Mouse (Mus musculus) ES-Bruce4 (cell line): ENCODE measurements at regions not wholly inside any gene's neighbourhood (a gene's known extent, or its start where the extent isn't known, plus 50 kb on each side); places are given as distances from the start of the nearest gene placed in this dataset.

Source experiments
- CTCF ChIP-seq: IDR thresholded peaks from one replicate; pipeline ENCODE4 v1.8.1; 2011; ENCODE audit warnings: low read depth, low read length
- EP300 ChIP-seq: IDR thresholded peaks from 2 replicates; pipeline ENCODE4 v1.6.1; 2011; ENCODE audit warnings: low read depth, low read length; ENCODE audit not compliant: insufficient read depth
- POLR2A ChIP-seq: IDR thresholded peaks from one replicate; pipeline ENCODE4 v1.8.1; 2011; ENCODE audit warnings: low read length; ENCODE audit not compliant: insufficient read depth

- no peak for TF ChIP-seq CTCF
- no peak for TF ChIP-seq POLR2A
- TF ChIP-seq EP300 = no peak
Measured at GRCm38 (mm10) chr3:119606116-119606515, 178.2 kb downstream of the Ptbp2 start.
